Mouse (Mus musculus) testis, adult 2 months (tissue): ENCODE measurements around the gene Gm6401.
"Not testable (repeated sequence)": the region's sequence is repeated elsewhere in the genome, so short reads cannot be mapped to it uniquely, and the experiment has no call there.

Experiments
- CTCF ChIP-seq: fragments of 200-500 bp; IDR thresholded peaks from 2 replicates; pipeline ENCODE4 v1.5.1; 2012; ENCODE audit warnings: low read depth, mild to moderate bottlenecking, inconsistent platforms, low read length, moderate library complexity; ENCODE audit not compliant: control insufficient read depth, insufficient read depth, insufficient replicate concordance
- POLR2A ChIP-seq: fragments of 200-500 bp; IDR thresholded peaks from 2 replicates; pipeline ENCODE4 v1.6.1; 2012; ENCODE audit warnings: low read depth, mild to moderate bottlenecking, inconsistent platforms, low read length, moderate library complexity; ENCODE audit not compliant: control insufficient read depth

- not testable (repeated sequence) for TF ChIP-seq POLR2A, CTCF
Measured at GRCm38 (mm10) chr14:41924649-41925048, 43.1 kb downstream of the Gm6401 start, which contains the start of gene 1700049E17Rik1.
